Mouse (Mus musculus): ENCODE data around the gene Fam219b.
A peak's percentile ranks its signal among the peaks of the same experiment; 100 is the strongest.

The Fam219b gene

GRCm38 (mm10) chr9:57537044-57537727 lies at the start of gene Fam219b:
Gene Fam219b, plus strand, starts transcription at chr9:57537528.
- DNase-seq (ENCODE audit: low spot score): peak; percentile 89

- no peak for DNase-seq (ENCODE audit: low spot score)
These were observed 49.5 kb upstream of the Fam219b start for GRCm38 (mm10) chr9:57487807-57488206.

DNA sequence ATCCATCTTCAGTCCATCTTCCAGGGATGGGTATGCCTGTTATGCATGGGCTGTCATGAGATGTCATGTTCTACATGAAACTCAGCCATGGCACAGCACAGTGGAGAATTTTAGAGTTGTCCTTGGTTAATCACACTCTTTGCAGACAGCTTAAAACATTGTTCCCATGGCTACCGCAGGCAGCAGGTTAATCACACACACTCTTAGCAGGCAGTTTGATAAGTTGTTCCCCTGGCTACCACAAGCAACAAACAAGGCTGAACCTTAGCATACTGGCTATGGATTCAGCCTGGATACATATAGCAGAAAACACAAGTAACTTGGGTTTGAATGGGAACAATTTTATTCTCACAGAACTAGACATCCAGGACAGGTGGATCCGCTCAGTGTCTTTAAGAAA lies 43.8 kb upstream of the Fam219b start:
- no peak for DNase-seq (ENCODE audit: low spot score)

GRCm38 (mm10) chr9:57494970-57495369 lies 42.4 kb upstream of the Fam219b start:
- DNase-seq (ENCODE audit: low spot score): no peak

DNA sequence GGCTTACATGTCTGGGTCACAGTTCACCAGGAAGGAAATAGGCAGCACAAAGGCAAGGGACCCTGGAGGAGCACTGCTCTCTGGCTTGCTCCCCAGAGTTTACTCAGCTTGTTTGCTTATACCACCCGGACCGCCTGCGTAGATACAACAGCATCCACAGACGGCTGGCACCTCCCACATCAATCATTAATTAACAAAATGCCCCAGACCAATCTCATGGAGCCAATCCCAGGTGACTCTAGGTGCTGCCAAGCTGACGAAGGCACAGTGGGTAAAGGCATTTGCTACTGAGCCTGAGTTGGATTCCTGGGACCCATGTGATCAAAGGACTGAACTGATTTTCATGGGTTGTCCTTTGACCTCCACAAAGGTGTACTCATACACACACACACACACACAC lies 40.1 kb upstream of the Fam219b start:
- no peak for DNase-seq (ENCODE audit: low spot score)

DNA sequence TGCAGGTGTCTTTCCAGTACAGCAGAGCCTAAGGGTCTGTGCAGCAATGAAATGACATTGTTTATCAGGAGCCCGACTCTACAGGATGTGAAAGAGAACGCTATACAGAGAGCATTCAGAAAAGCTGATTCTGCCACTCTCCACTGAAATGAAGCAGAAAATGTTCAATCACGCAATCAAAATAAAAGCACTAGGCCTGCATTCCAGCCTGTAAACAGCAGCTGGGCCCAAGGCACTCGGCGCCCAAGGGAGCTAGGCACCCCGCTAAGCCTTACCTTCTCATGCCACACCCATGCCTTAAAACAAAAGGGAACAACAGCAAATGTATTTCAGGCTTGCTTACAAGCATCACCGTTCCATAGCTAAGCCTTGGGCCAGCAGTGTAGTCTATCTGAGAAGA lies 38.8 kb upstream of the Fam219b start:
- no peak for DNase-seq (ENCODE audit: low spot score)

DNA sequence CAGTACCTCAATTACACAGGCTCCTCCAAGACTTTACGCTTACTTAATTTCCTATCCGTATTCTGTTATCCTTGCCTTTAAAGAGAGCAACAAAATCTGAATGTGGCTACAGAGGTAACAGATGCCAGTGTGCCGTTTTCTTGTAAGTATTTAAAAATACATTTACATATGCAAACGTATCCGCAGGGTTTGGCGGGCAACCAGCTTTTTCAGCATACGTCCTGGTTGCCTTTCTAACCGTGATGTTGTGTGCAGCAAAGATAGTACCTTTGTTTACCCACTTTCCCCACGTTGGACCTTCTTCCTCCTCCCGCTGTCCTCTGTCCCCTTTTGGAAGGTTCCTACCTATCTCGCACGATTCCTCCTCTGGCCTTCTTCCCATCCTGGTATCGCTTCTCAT lies 35.9 kb upstream of the Fam219b start:
- DNase-seq (ENCODE audit: low spot score): no peak

GRCm38 (mm10) chr9:57501861-57502260 lies 35.5 kb upstream of the Fam219b start:
- no peak for DNase-seq (ENCODE audit: low spot score)

DNA sequence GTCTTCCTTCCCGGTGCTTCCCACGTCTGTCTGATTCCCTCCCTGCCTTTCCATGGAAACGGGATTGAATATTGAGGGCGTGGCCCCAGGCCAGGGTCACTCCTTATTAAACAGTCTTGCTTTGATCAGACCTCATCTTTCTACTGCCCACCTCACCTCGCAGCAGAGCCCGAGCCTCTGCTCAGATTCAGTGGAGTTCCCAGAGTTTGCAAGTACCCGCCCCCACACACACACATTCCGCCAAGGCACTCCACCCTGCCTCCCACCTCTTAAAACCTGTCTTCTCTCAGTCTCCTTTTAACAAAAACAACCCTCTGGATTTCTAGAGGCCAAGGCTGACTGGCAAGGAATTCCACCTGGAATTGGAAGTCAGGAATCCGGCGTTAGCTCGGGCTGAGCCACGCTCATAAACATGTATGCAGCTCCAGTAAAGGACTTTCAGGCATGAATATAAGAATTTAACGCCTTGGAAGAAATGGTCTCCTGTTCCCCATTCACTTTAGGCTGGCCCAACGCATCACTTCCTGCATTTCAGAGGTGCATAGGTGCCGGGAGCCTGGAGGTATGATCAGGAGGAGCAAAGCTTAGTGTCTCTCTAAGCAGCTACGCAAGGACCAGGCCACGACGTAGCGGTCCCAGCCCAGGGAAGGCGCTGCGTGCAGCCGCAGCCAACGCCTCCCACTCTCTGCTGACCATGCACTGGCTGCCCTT lies 34.3 kb upstream of the Fam219b start:
- DNase-seq (ENCODE audit: low spot score): no peak

GRCm38 (mm10) chr9:57503622-57504380 lies 33.5 kb upstream of the Fam219b start, which contains the start of gene Rpp25:
Gene Rpp25, plus strand, starts transcription at chr9:57504026.
- DNase-seq (ENCODE audit: low spot score): no peak

GRCm38 (mm10) chr9:57504381-57504700 lies 33.0 kb upstream of the Fam219b start:
- no peak for DNase-seq (ENCODE audit: low spot score)

GRCm38 (mm10) chr9:57504891-57505290 lies 32.4 kb upstream of the Fam219b start:
- no peak for DNase-seq (ENCODE audit: low spot score)

GRCm38 (mm10) chr9:57505700-57506099 lies 31.6 kb upstream of the Fam219b start:
- DNase-seq (ENCODE audit: low spot score): peak; percentile 24

- no peak for DNase-seq (ENCODE audit: low spot score)
These were observed 26.8 kb upstream of the Fam219b start for GRCm38 (mm10) chr9:57510577-57510976.

DNA sequence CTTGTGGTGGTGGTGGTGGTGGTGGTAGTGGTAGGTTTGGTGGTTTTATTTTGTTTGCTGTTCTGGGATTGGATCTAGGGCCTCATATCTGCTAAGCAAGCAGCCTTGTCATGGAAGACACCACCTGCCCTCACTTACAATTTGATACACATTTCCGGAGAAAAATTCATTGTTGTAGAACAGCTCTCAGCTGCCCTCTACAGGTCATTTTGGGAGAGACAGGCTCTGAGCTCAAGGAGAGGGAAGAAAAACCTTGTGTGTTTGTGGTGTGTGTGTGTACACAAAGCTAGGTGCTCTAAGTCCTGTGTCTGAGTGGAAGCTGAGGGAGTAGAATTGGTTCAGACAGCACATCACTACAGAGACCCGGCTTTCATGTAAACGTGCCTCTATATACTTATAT lies 20.2 kb upstream of the Fam219b start:
- DNase-seq (ENCODE audit: low spot score): peak; percentile 81

DNA sequence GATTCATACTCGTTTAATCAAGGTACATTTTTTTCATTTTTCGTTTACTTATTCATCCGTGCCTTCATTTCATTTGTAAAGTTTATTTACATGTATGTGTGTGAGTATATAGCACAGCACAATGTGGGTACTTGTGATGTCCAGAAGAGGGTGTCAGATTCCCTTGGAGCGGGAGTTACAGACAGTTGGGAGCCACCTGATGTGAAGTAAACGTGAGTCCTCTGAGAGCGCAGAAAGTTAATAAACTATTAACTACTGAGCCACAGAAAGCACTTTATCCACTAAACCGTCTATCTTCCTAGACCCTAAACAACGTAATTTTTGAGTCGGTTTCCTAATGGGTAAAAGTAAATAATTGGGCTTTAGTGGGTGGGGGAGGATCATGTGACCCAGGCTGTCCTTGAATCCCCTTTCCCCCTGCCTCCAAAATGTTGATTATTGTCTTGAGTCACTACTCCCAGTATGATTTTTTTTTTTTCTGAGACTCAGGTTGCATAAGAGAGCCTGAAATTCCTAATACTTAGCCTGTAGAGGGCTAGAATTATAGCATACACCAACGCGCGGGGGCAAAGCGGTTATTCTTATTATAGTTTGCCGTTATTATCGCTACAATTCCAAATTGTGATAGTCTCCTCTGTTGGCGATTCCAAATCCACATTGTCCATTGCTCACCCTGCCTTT lies 16.8 kb upstream of the Fam219b start:
- no peak for DNase-seq (ENCODE audit: low spot score)

- DNase-seq (ENCODE audit: low spot score): peak; percentile 94
These were observed 16.0 kb upstream of the Fam219b start, which contains the start of gene Cox5a for GRCm38 (mm10) chr9:57521056-57521911. Gene Cox5a, plus strand, starts transcription at chr9:57521274.

DNA sequence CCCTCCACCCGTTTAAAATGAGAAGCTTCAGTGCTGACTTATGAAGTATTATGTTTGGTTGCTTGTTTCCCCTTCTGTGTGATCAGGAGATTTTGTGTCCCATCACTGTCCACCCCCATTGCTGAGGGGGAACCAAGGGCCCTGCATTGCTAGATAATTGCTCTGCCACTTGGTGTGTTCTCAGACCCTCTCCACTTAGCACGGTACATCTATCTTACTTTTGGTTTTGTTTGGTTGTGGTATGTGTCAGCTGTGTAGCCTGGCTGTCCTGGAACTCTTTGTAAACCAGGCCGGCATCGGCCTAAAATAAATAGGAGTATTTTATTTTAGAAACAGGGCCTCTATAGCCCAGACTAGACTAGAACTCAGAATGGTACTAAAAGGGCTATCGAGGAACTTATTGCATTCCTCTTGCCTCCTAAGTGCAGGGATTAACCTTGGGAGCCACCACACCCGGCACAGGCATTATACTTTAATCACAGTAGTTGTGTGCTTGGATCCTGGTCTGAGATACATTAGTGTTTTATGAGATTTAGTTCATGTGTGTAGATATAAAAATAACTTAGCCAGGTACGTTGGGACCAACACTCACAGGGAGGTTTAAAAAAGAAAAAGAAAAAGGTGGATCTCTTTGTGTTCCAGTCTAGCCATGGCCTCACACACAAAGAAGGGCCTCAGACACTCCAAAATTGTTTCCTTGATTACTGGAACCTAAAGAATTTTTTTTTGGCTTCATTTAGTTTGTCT lies 15.0 kb upstream of the Fam219b start:
- no peak for DNase-seq (ENCODE audit: low spot score)

GRCm38 (mm10) chr9:57522861-57523246 lies 14.5 kb upstream of the Fam219b start:
- no peak for DNase-seq (ENCODE audit: low spot score)

- DNase-seq (ENCODE audit: low spot score): peak; percentile 70
These were observed 13.6 kb upstream of the Fam219b start for GRCm38 (mm10) chr9:57523754-57524153.

- no peak for DNase-seq (ENCODE audit: low spot score)
These were observed 12.9 kb upstream of the Fam219b start for GRCm38 (mm10) chr9:57524439-57524838.
